Mouse (Mus musculus): Measurements from ENCODE around the gene Plp1. TPM values are rescaled to one million over a fixed set of nuclear protein-coding genes. Genes with fewer than 3 reads are reported as not detected.

Gene Plp1
- polyA plus RNA-seq, 1 experiment from 2014 or later: 7.1 TPM

- no peaks in the 10 kb centered on the region for H3K36me3 ChIP-seq
- no peak within 1 kb of the TSS for H3K27ac ChIP-seq
- H3K4me2 ChIP-seq: peak within 1 kb of the TSS; percentile 66
- no peaks in the 10 kb centered on the region for H3K4me1 ChIP-seq
- ATAC-seq (ENCODE audit: insufficient number of reproducible peaks, low FRiP score, low TSS enrichment, low read depth): no peak
- 0 out of 2 replicates have a peak within 1 kb of the TSS, but pooled peaks have one; percentile 10 for H3K9ac ChIP-seq
- 16% methylated on average over 36 of the region's 36 CpGs for WGBS
- no peaks in the 10 kb centered on the region for H3K9me3 ChIP-seq
- H3K4me3 ChIP-seq: peak within 1 kb of the TSS; percentile 44
- peaks cover 5% of the 10 kb centered on the region; the same call in 1 of the 2 replicates for H3K27me3 ChIP-seq
Observed at GRCm38 (mm10) chrX:136868061-136869040, 45.9 kb downstream of the Plp1 start, which contains the start of gene Rab9b. Rab9b (minus strand) TSS chrX:136868755.

Other genes starting within 250 kb of the Plp1 start
- gene Tceal3, start 231.8 kb upstream of the Plp1 start, polyA plus RNA-seq (2015; fragmentation: Nextera tagmentation; extraction: Ambion mirVana): 33.0 and 57.8 TPM in 2 replicates
- gene Tceal1, start 114.7 kb upstream of the Plp1 start, polyA plus RNA-seq (2015; fragmentation: Nextera tagmentation; extraction: Ambion mirVana): 12.9 and 15.0 TPM in 2 replicates
- gene Morf4l2, start 79.0 kb upstream of the Plp1 start, polyA plus RNA-seq (2015; fragmentation: Nextera tagmentation; extraction: Ambion mirVana): 636 and 640 TPM in 2 replicates
- gene Glra4, start 42.5 kb upstream of the Plp1 start, polyA plus RNA-seq (2015; fragmentation: Nextera tagmentation; extraction: Ambion mirVana): not detected in 2 replicates
- gene Rab9b, start 46.1 kb downstream of the Plp1 start, polyA plus RNA-seq (2015; fragmentation: Nextera tagmentation; extraction: Ambion mirVana): 0.31 and 0.44 TPM in 2 replicates
- gene H2bfm, start 104.7 kb downstream of the Plp1 start, polyA plus RNA-seq (2015; fragmentation: Nextera tagmentation; extraction: Ambion mirVana): not detected in 2 replicates
- gene Tmsb15b2, start 152.8 kb downstream of the Plp1 start, polyA plus RNA-seq (2015; fragmentation: Nextera tagmentation; extraction: Ambion mirVana): 38.3 and 41.4 TPM in 2 replicates
- gene Tmsb15l, start 154.2 kb downstream of the Plp1 start, polyA plus RNA-seq (2015; fragmentation: Nextera tagmentation; extraction: Ambion mirVana): 4.0 and 5.2 TPM in 2 replicates
- 17.3 and 23.6 TPM in 2 replicates for gene Tmsb15b1, start 154.2 kb downstream of the Plp1 start, polyA plus RNA-seq (2015; fragmentation: Nextera tagmentation; extraction: Ambion mirVana)
- 13.8 and 16.3 TPM in 2 replicates for gene Zcchc18, start 170.5 kb downstream of the Plp1 start, polyA plus RNA-seq (2015; fragmentation: Nextera tagmentation; extraction: Ambion mirVana)
- gene Slc25a53, start 215.6 kb downstream of the Plp1 start, polyA plus RNA-seq (2015; fragmentation: Nextera tagmentation; extraction: Ambion mirVana): 9.8 and 11.2 TPM in 2 replicates
- gene Fam199x, start 226.9 kb downstream of the Plp1 start, polyA plus RNA-seq (2015; fragmentation: Nextera tagmentation; extraction: Ambion mirVana): 4.5 and 5.6 TPM in 2 replicates

Data from limb, embryonic 15.5 days (tissue).